Mouse (Mus musculus) bone marrow, adult 2 months (tissue): ENCODE results near the gene Smoc1.

Experiments
- CTCF ChIP-seq: fragments of 200-500 bp; IDR thresholded peaks from 2 replicates; pipeline ENCODE4 v1.5.1; 2011; ENCODE audit warnings: low read length, control low read depth; ENCODE audit not compliant: control insufficient read depth, insufficient read depth
- POLR2A ChIP-seq: fragments of 200-500 bp; IDR thresholded peaks from 2 replicates; pipeline ENCODE4 v1.6.1; 2011; ENCODE audit warnings: low read depth, mild to moderate bottlenecking, control low read depth, low read length, borderline replicate concordance; ENCODE audit not compliant: control insufficient read depth

- TF ChIP-seq POLR2A (no peak), CTCF (no peak)
Observed at GRCm38 (mm10) chr12:81035850-81036249, 9.2 kb downstream of the Smoc1 start.
